Mouse (Mus musculus) gastrocnemius, postnatal 14 days (tissue): ENCODE results near the gene Syt7. TPM values are rescaled to one million over a fixed set of nuclear protein-coding genes. Genes with fewer than 3 reads are reported as not detected.

Experiments used
- DNase-seq: peaks from one replicate; pipeline ENCODE4 v3.0.0; 2021; ENCODE audit warnings: mixed read lengths
- intact Hi-C: fragments of 180-260 bp; cut with DNase I; formaldehyde crosslinking; loops from one replicate; pipeline ENCODE4 v1.15.1; 2025; ENCODE audit warnings: low total_unique reads
- long read RNA-seq, 2 experiments: library from polyadenylated mRNA; stranded (forward); transcript quantifications; one replicate each; pipeline ENCODE4 v2.0.0; 2021
- total RNA-seq, 2 experiments: library from RNA; stranded (reverse); gene quantifications; 2 replicates each; pipeline ENCODE4 v1.2.3; 2021

Gene Syt7
- 1 to 10 TPM; 2.5 to 2.7 TPM for total RNA-seq
- long read RNA-seq, experiment 1, partial matches to known transcripts: 0 of 3 reads
- long read RNA-seq, experiment 1, other reads (novel, unspliced or antisense): 3 of 3 reads
- long read RNA-seq, experiment 2, partial matches to known transcripts: 0 of 3 reads
- long read RNA-seq, experiment 2, other reads (novel, unspliced or antisense): 0 of 3 reads

- intact Hi-C loops: no loop called here
- DNase-seq: peak; percentile 88
Observed at GRCm38 (mm10) chr19:10388615-10389313, at the start of gene Syt7. TSS of gene Syt7 (plus strand) at chr19:10389090.

- intact Hi-C loops: no loop called here
- no peak for DNase-seq
Observed at GRCm38 (mm10) chr19:10339271-10339670, 49.6 kb upstream of the Syt7 start.

GRCm38 (mm10) chr19:10340661-10341060 is 48.2 kb upstream of the Syt7 start:
- intact Hi-C loops: loop anchor here (5.0 kb wide), 1 partner anchor 52 kb away; no protein-coding TSS in a partner anchor
- no peak for DNase-seq

- intact Hi-C loops: loop anchor here (5.0 kb wide), 1 partner anchor 51 kb away; no protein-coding TSS in a partner anchor
- DNase-seq: peak; percentile 38
Observed at GRCm38 (mm10) chr19:10341152-10341551, 47.7 kb upstream of the Syt7 start.

- intact Hi-C loops: loop anchor here (5.0 kb wide), 1 partner anchor 50 kb away; no protein-coding TSS in a partner anchor
- peak; percentile 50 for DNase-seq
Observed at GRCm38 (mm10) chr19:10341817-10342439, 47.0 kb upstream of the Syt7 start.

GRCm38 (mm10) chr19:10343866-10344265 is 45.0 kb upstream of the Syt7 start:
- intact Hi-C loops: loop anchor here (5.0 kb wide), 1 partner anchor 48 kb away; no protein-coding TSS in a partner anchor
- no peak for DNase-seq

GRCm38 (mm10) chr19:10345696-10346095 is 43.2 kb upstream of the Syt7 start:
- intact Hi-C loops: no loop called here
- no peak for DNase-seq

- intact Hi-C loops: no loop called here
- DNase-seq: no peak
Observed at GRCm38 (mm10) chr19:10347628-10348273, 41.1 kb upstream of the Syt7 start.

GRCm38 (mm10) chr19:10352218-10352617 is 36.7 kb upstream of the Syt7 start:
- intact Hi-C loops: no loop called here

GRCm38 (mm10) chr19:10354830-10355229 is 34.1 kb upstream of the Syt7 start:
- no peak for DNase-seq
- intact Hi-C loops: no loop called here

More at GRCm38 (mm10) chr19:10352218-10352617, 36.7 kb upstream of the Syt7 start:
- no peak for DNase-seq

- DNase-seq: no peak
- intact Hi-C loops: no loop called here
Observed at GRCm38 (mm10) chr19:10356845-10357503, 31.9 kb upstream of the Syt7 start.

- intact Hi-C loops: no loop called here
- DNase-seq: no peak
Observed at GRCm38 (mm10) chr19:10359105-10359946, 29.6 kb upstream of the Syt7 start.

- DNase-seq: no peak
- intact Hi-C loops: no loop called here
Observed at GRCm38 (mm10) chr19:10362473-10363129, 26.3 kb upstream of the Syt7 start.

GRCm38 (mm10) chr19:10363869-10364268 is 25.0 kb upstream of the Syt7 start:
- intact Hi-C loops: no loop called here
- no peak for DNase-seq

GRCm38 (mm10) chr19:10366116-10366845 is 22.6 kb upstream of the Syt7 start:
- intact Hi-C loops: no loop called here
- DNase-seq: no peak

- no peak for DNase-seq
- intact Hi-C loops: no loop called here
Observed at GRCm38 (mm10) chr19:10367802-10368201, 21.1 kb upstream of the Syt7 start.

- no peak for DNase-seq
- intact Hi-C loops: no loop called here
Observed at GRCm38 (mm10) chr19:10369936-10370335, 19.0 kb upstream of the Syt7 start.

GRCm38 (mm10) chr19:10373191-10373590 is 15.7 kb upstream of the Syt7 start:
- no peak for DNase-seq
- intact Hi-C loops: no loop called here
